Mouse (Mus musculus) embryonic facial prominence, embryonic 13.5 days (tissue): Measurements from ENCODE around the gene Prrt4. TPM values are rescaled to one million over a fixed set of nuclear protein-coding genes. Genes with fewer than 3 reads are reported as not detected.

Experiments used
- ATAC-seq: fragments of 200-750 bp; cut with Nextera tagmentation; 2 replicates; pipeline ENCODE4 v1.8.0; 2017; ENCODE audit warnings: low read depth; ENCODE audit not compliant: insufficient number of reproducible peaks, insufficient read depth, low FRiP score, low TSS enrichment
- H3K27ac ChIP-seq: fragments of 300-500 bp; sonication (generic); 2 replicates; pipeline ENCODE4 v1.5.1; 2015; ENCODE audit warnings: moderate library complexity, mild to moderate bottlenecking, inconsistent platforms
- H3K27me3 ChIP-seq: fragments of 300-500 bp; sonication (generic); 2 replicates; pipeline ENCODE4 v1.6.1; 2015; ENCODE audit warnings: mild to moderate bottlenecking, inconsistent platforms
- H3K36me3 ChIP-seq: fragments of 300-500 bp; sonication (generic); 2 replicates; pipeline ENCODE4 v1.6.1; 2015; ENCODE audit warnings: mild to moderate bottlenecking, inconsistent platforms
- H3K4me1 ChIP-seq: fragments of 300-500 bp; sonication (generic); 2 replicates; pipeline ENCODE4 v1.6.1; 2015; ENCODE audit warnings: inconsistent platforms
- H3K4me2 ChIP-seq: fragments of 300-500 bp; sonication (generic); 2 replicates; pipeline ENCODE4 v1.6.1; 2015; ENCODE audit warnings: moderate library complexity, mild to moderate bottlenecking, inconsistent platforms
- H3K4me3 ChIP-seq: fragments of 300-500 bp; sonication (generic); 2 replicates; pipeline ENCODE4 v1.5.1; 2015; ENCODE audit warnings: mild to moderate bottlenecking, inconsistent platforms
- H3K9ac ChIP-seq: fragments of 300-500 bp; sonication (generic); 2 replicates; pipeline ENCODE4 v1.6.1; 2015; ENCODE audit warnings: mild to moderate bottlenecking, inconsistent platforms
- H3K9me3 ChIP-seq: fragments of 300-500 bp; sonication (generic); 2 replicates; pipeline ENCODE4 v1.6.1; 2016; ENCODE audit warnings: inconsistent platforms
- WGBS: fragments of 180-500 bp; shearing (Covaris S2); methylation state at CpG from one replicate; pipeline ENCODE4 v1.1.7; 2015; ENCODE audit warnings: mixed read lengths; 5-methylcytosine and 5-hydroxymethylcytosine counted together
- polyA plus RNA-seq: library from polyadenylated mRNA; unstranded; fragments of >200 nt; fragmentation: Nextera tagmentation; extraction: Ambion mirVana; gene quantifications from 2 replicates; pipeline ENCODE4 v1.2.1, GENCODE M21; 2015

Prrt4 gene
- polyA plus RNA-seq, 1 experiment from 2014 or later: 1.3 TPM

DNA sequence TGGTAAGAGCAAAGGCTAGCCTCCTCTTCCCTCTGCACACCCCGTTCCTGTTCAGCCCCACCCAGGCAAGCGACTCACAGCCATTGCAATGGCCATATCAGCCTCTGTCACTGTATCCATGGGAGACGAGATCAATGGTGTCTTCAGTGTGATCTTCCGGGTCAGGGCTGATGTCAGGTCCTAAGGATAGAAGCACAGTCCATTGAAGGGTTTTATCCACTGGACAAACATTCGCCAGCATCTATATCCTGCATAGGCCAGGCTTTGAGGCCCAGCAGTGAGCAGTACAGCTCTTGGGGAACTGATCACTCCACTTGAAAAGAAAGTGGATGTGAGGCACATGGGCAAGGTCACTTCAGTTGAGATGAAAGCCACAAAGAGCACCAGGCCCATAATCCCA lies 27.6 kb upstream of the Prrt4 start:
- no peak for ATAC-seq
- Histone ChIP-seq H3K27ac (no peak overlapping the region), H3K9me3 (no peaks in the 10 kb centered on the region), H3K27me3 (no peaks in the 10 kb centered on the region), H3K4me2 (no peak overlapping the region), H3K4me3 (no peak overlapping the region), H3K9ac (no peak overlapping the region), H3K4me1 (peaks cover 15% of the 10 kb centered on the region), H3K36me3 (peaks cover 45% of the 10 kb centered on the region)
- 89% methylated on average over 5 of the region's 5 CpGs for WGBS

DNA sequence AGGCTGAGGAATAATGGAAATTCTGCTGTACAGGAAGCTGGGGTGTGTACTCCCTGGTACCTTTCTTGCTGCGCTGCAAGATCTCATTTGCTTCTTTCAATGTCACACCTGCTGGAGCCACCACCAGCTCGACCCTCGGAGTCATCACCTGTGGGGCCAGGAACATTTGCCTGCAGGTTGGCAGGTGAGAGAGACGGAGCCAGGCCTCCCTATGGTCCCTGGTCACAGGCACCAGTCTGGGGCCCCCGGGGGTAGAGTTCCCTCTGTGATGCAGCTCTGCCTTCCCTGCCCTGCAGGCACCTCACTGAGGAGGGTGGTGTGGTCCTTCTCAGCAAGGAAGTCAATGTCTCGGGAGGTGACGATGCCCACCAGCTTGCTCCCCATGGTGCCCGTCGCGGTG lies 26.6 kb upstream of the Prrt4 start:
- no peak overlapping the region for H3K9ac ChIP-seq
- H3K9me3 ChIP-seq: no peaks in the 10 kb centered on the region
- H3K36me3 ChIP-seq: peaks cover 53% of the 10 kb centered on the region
- H3K4me3 ChIP-seq: no peak overlapping the region
- no peak for ATAC-seq
- H3K4me2 ChIP-seq: no peak overlapping the region
- no peaks in the 10 kb centered on the region for H3K27me3 ChIP-seq
- H3K27ac ChIP-seq: no peak overlapping the region
- H3K4me1 ChIP-seq: peaks cover 8% of the 10 kb centered on the region
- WGBS: 94% methylated on average over 10 of the region's 10 CpGs

- WGBS: 57% methylated on average over 15 of the region's 15 CpGs
- ATAC-seq: no peak
- Histone ChIP-seq H3K4me3 (no peak overlapping the region), H3K9ac (no peak overlapping the region), H3K9me3 (no peaks in the 10 kb centered on the region), H3K27ac (no peak overlapping the region), H3K4me1 (peaks cover under 1% of the 10 kb centered on the region), H3K27me3 (no peaks in the 10 kb centered on the region), H3K36me3 (peaks cover 59% of the 10 kb centered on the region), H3K4me2 (no peak overlapping the region)
Observed at GRCm38 (mm10) chr6:29204932-29205614, 25.7 kb upstream of the Prrt4 start.

DNA sequence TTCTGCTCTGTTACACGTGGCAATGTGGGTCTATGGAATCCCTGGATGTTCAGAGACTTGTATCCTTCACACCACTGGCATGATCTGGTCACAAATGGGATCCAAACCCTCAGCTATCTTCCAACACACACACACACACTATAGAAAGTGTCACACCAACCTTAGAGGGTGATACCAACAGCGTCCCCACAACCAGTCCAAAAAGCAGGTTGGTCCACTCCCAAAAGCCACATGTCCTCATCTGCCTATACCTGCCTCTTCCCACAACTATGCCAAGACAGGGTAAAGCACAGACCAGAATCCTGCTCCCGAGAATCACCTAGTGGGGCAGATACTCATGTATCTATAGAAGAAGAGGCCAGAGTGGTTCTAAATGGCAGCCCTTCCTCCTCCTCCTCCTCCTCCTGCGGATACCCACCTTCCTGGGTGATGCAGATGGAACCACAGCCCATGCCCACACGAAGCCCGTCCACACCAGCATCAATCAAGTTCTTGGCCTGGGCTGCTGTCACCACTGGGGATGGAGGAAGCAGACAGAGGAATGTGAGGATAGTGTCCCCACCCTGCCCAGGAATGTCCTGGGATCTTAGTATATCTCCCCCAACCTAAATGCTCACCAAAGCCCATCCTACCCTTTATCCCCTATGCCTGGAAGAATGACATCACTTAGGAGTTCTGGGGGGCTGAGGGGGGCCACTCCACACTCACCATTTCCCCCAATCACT lies 24.6 kb upstream of the Prrt4 start:
- Histone ChIP-seq H3K4me3 (no peak overlapping the region), H3K27me3 (no peaks in the 10 kb centered on the region), H3K9ac (no peak overlapping the region), H3K36me3 (peaks cover 59% of the 10 kb centered on the region), H3K4me1 (peaks cover 2% of the 10 kb centered on the region), H3K9me3 (no peaks in the 10 kb centered on the region), H3K27ac (no peak overlapping the region), H3K4me2 (no peak overlapping the region)
- 86% methylated on average over 6 of the region's 6 CpGs for WGBS
- no peak for ATAC-seq

DNA sequence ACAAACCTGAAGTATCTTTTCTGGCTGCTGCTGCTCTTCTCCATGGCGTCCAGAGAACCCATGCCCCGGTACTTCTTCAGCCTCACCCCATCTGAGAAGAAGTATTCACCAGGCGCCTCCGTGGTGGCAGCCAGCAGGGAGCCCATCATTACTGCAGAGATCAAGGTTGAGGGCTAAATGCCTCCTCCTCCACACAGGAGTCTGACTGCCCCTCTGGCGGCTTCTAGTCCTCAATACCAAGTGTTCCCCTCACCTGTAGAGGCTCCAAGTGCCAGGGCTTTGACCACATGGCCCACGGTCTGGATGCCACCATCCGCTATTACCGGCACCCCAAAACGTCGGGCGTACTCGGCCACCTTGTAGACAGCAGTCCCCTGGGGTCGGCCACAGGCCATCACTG lies 23.7 kb upstream of the Prrt4 start:
- Histone ChIP-seq H3K36me3 (peaks cover 59% of the 10 kb centered on the region), H3K4me2 (no peak overlapping the region), H3K4me3 (no peak overlapping the region), H3K9me3 (no peaks in the 10 kb centered on the region), H3K9ac (no peak overlapping the region), H3K27ac (no peak overlapping the region), H3K4me1 (peaks cover 10% of the 10 kb centered on the region), H3K27me3 (peaks cover 2% of the 10 kb centered on the region)
- no peak for ATAC-seq
- WGBS: 93% methylated on average over 13 of the region's 13 CpGs

DNA sequence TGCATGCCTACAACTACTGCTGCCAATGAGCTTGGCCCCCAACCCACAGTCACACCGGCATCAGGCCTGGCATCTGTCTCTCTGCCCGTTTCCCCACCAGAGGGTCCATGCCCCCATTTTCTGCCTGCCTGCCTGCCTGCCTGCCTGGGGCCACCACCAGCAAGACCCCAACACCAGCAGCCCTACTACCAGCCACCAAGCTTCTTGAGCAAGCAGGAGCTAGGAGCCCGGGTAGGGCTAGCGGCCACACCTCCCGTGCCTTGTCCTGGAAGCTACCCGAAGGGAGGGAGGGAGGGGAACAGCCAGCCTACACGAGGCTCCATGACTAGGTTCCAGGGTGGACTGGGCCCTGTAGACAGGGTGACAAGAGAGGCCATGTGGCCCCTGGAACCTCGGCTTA lies 22.6 kb upstream of the Prrt4 start:
- Histone ChIP-seq H3K4me3 (no peak overlapping the region), H3K27ac (no peak overlapping the region), H3K9me3 (no peaks in the 10 kb centered on the region), H3K36me3 (peaks cover 57% of the 10 kb centered on the region), H3K4me1 (peaks cover 10% of the 10 kb centered on the region), H3K9ac (no peak overlapping the region), H3K27me3 (peaks cover 12% of the 10 kb centered on the region), H3K4me2 (no peak overlapping the region)
- no peak for ATAC-seq
- 83% methylated on average over 8 of the region's 8 CpGs for WGBS

DNA sequence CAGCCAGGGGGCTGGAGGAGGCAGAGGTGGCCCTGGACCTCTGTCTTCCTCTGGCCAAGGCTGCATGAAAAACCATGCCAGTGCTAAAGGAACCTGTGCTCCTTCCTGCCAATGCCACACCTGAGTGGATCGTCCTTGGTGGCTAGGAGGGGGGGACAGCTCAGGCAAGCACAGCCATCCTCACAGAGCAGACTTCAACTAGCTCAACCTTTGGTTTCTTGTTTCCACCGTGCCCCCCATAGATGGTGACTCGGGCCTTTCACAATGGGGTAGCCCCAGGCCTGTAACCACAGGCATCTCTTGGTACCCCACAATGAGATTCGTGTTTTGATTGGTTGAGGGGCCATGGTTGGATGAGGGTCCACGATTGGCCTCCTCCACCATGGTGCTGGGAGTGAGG lies 22.0 kb upstream of the Prrt4 start:
- no peak for ATAC-seq
- no peak overlapping the region for H3K9ac ChIP-seq
- H3K27me3 ChIP-seq: peaks cover 15% of the 10 kb centered on the region
- no peak overlapping the region for H3K27ac ChIP-seq
- H3K9me3 ChIP-seq: no peaks in the 10 kb centered on the region
- H3K4me2 ChIP-seq: no peak overlapping the region
- no peak overlapping the region for H3K4me3 ChIP-seq
- H3K4me1 ChIP-seq: peaks cover 10% of the 10 kb centered on the region
- 93% methylated on average over 5 of the region's 5 CpGs for WGBS
- H3K36me3 ChIP-seq: peaks cover 52% of the 10 kb centered on the region

DNA sequence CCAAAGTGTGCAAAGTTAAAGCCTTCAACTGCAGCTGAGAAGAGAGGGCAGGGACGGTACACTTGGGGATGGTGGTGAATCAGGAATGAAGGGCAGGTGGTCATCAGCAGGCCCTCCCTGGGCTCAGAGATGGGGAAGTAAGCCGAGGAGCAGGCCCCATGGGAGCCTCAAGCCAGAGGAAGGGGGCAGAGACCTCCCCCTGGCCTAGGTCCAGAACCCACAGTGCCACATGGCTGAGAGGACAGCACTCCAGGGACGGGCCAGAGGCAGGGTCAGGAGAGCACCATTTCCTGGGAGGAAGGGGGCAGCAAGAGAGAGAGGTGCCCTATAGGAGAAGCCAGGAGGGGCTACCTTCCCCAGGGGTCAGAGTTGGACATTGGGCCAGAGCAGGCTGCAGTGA lies 21.1 kb upstream of the Prrt4 start:
- Histone ChIP-seq H3K4me2 (no peak overlapping the region), H3K4me1 (peaks cover 10% of the 10 kb centered on the region), H3K27me3 (peaks cover 15% of the 10 kb centered on the region), H3K9me3 (no peaks in the 10 kb centered on the region), H3K4me3 (no peak overlapping the region), H3K9ac (no peak overlapping the region), H3K27ac (no peak overlapping the region), H3K36me3 (peaks cover 45% of the 10 kb centered on the region)
- 61% methylated on average over 3 of the region's 3 CpGs for WGBS
- ATAC-seq: no peak

GRCm38 (mm10) chr6:29199223-29199855 lies 20.0 kb upstream of the Prrt4 start:
- Histone ChIP-seq H3K4me3 (peak overlapping the region; percentile 38), H3K36me3 (peaks cover 38% of the 10 kb centered on the region), H3K9ac (peak overlapping the region; percentile 57), H3K9me3 (no peaks in the 10 kb centered on the region), H3K27ac (no peak overlapping the region), H3K4me2 (peak overlapping the region; percentile 59), H3K27me3 (peaks cover 15% of the 10 kb centered on the region), H3K4me1 (peaks cover 10% of the 10 kb centered on the region)
- WGBS: 43% methylated on average over 8 of the region's 8 CpGs
- no peak for ATAC-seq

GRCm38 (mm10) chr6:29198309-29199222 lies 19.2 kb upstream of the Prrt4 start:
- ATAC-seq: peak; percentile 64; the same call in 1 of the 2 replicates
- peaks cover 30% of the 10 kb centered on the region for H3K36me3 ChIP-seq
- H3K27me3 ChIP-seq: peaks cover 15% of the 10 kb centered on the region
- H3K9ac ChIP-seq: peak overlapping the region; percentile 57
- H3K4me3 ChIP-seq: peak overlapping the region; percentile 38
- no peaks in the 10 kb centered on the region for H3K9me3 ChIP-seq
- H3K27ac ChIP-seq: no peak overlapping the region
- H3K4me1 ChIP-seq: peaks cover 10% of the 10 kb centered on the region
- WGBS: 13% methylated on average over 25 of the region's 25 CpGs
- peak overlapping the region; percentile 59 for H3K4me2 ChIP-seq
